Mouse (Mus musculus) lung, adult 2 months (tissue): ENCODE measurements at regions not wholly inside any gene's neighbourhood (a gene's known extent, or its start where the extent isn't known, plus 50 kb on each side); places are given as distances from the start of the nearest gene placed in this dataset.

Experiments
- DNase-seq: peaks from one replicate; pipeline ENCODE4 v3.0.0; 2022
- H3K4me1 ChIP-seq: fragments of 200-500 bp; 2 replicates; pipeline ENCODE4 v1.6.1; 2011; ENCODE audit warnings: low read length; ENCODE audit not compliant: control insufficient read depth, insufficient read depth
- H3K4me3 ChIP-seq: fragments of 200-500 bp; replicated peaks from 2 replicates; pipeline ENCODE3; 2011; ENCODE audit warnings: low read depth, mild to moderate bottlenecking, control low read depth, low read length; ENCODE audit errors: extremely low read depth
- CTCF ChIP-seq: fragments of 200-500 bp; IDR thresholded peaks from 2 replicates; pipeline ENCODE4 v1.5.1; 2011; ENCODE audit warnings: mild to moderate bottlenecking, low read length, control low read depth; ENCODE audit not compliant: insufficient read depth
- POLR2A ChIP-seq: fragments of 200-500 bp; IDR thresholded peaks from 2 replicates; pipeline ENCODE4 v1.6.1; 2011; ENCODE audit warnings: low read depth, mild to moderate bottlenecking, control low read depth, low read length, borderline replicate concordance; ENCODE audit errors: extremely low read depth
- WGBS: fragments of 180-500 bp; shearing (Covaris S2); methylation state at CpG from one replicate; pipeline ENCODE4 v1.1.7; 2018; 5-methylcytosine and 5-hydroxymethylcytosine counted together

GRCm38 (mm10) chr9:34411699-34412098, 74.0 kb upstream of the Kirrel3 start:
- DNase-seq, result no peak
- 82% methylated on average over 4 of the region's 4 CpGs for WGBS
- no peak for TF ChIP-seq POLR2A
- no peak for TF ChIP-seq CTCF
- H3K4me3 ChIP-seq, result no peak overlapping the region
- no peaks in the 10 kb centered on the region for H3K4me1 ChIP-seq

- no peak overlapping the region for H3K4me3 ChIP-seq
- no peak for DNase-seq
- no peaks in the 10 kb centered on the region for H3K4me1 ChIP-seq
- 67% methylated on average over 8 of the region's 8 CpGs for WGBS
- TF ChIP-seq POLR2A, result no peak
- TF ChIP-seq CTCF, result no peak
These were observed 69.5 kb upstream of the Kirrel3 start for GRCm38 (mm10) chr9:34416153-34416552.

- TF ChIP-seq CTCF (no peak), POLR2A (no peak)
- DNase-seq, result no peak
- H3K4me3 ChIP-seq, result no peak overlapping the region
- 87% methylated on average over 8 of the region's 8 CpGs for WGBS
- no peaks in the 10 kb centered on the region for H3K4me1 ChIP-seq
These were observed 67.6 kb upstream of the Kirrel3 start for GRCm38 (mm10) chr9:34418100-34418499.

GRCm38 (mm10) chr9:34421956-34422355, 63.7 kb upstream of the Kirrel3 start:
- Histone ChIP-seq H3K4me1 (no peaks in the 10 kb centered on the region), H3K4me3 (no peak overlapping the region)
- TF ChIP-seq POLR2A (no peak), CTCF (no peak)
- DNase-seq, result no peak

GRCm38 (mm10) chr9:34423062-34423461, 62.6 kb upstream of the Kirrel3 start:
- no peaks in the 10 kb centered on the region for H3K4me1 ChIP-seq
- WGBS, result 77% methylated on average over 7 of the region's 7 CpGs
- no peak for TF ChIP-seq CTCF
- TF ChIP-seq POLR2A, result no peak
- no peak for DNase-seq
- H3K4me3 ChIP-seq, result no peak overlapping the region

GRCm38 (mm10) chr9:34426589-34426988, 59.1 kb upstream of the Kirrel3 start:
- TF ChIP-seq CTCF (no peak), POLR2A (no peak)
- no peaks in the 10 kb centered on the region for H3K4me1 ChIP-seq
- H3K4me3 ChIP-seq, result no peak overlapping the region
- 51% methylated on average over 4 of the region's 4 CpGs for WGBS
- no peak for DNase-seq

- TF ChIP-seq POLR2A (no peak), CTCF (no peak)
- 63% methylated on average over 8 of the region's 8 CpGs for WGBS
- H3K4me3 ChIP-seq, result no peak overlapping the region
- DNase-seq, result no peak
- H3K4me1 ChIP-seq, result no peaks in the 10 kb centered on the region
These were observed 58.0 kb upstream of the Kirrel3 start for GRCm38 (mm10) chr9:34427711-34428110.
